Mouse (Mus musculus) heart, adult 2 months (tissue): Measurements from ENCODE around the gene Nrxn2.

Source experiments
- CTCF ChIP-seq: fragments of 200-600 bp; IDR thresholded peaks from 2 replicates; pipeline ENCODE4 v1.8.1; 2022; ENCODE audit warnings: antibody characterized with exemption, mild to moderate bottlenecking, moderate library complexity
- EP300 ChIP-seq: fragments of 200-500 bp; IDR thresholded peaks from 2 replicates; pipeline ENCODE4 v1.6.1; 2011; ENCODE audit warnings: low read depth, low read length, control low read depth; ENCODE audit not compliant: insufficient read depth
- POLR2A ChIP-seq: fragments of 200-500 bp; IDR thresholded peaks from 2 replicates; pipeline ENCODE4 v1.6.1; 2011; ENCODE audit warnings: mild to moderate bottlenecking, low read depth, low read length, control low read depth; ENCODE audit not compliant: insufficient read depth

DNA sequence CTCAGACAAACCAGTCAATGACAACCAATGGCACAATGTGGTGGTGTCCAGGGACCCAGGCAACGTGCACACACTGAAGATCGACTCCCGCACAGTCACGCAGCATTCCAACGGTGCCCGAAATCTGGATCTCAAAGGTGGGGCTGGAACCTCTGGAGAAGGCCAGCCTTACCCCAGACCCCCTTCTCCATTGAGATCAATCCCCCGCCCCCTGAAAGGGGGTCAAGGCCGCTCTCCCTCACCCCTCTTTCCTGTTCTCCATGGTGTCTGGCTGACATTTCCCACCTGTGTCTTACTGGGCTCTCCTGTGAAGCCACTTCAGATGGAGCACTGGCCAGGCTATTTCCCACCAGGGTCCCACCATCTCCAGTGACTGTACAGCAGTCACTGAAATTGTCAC lies 73.0 kb downstream of the Nrxn2 start:
- TF ChIP-seq POLR2A, result no peak
- TF ChIP-seq CTCF, result no peak
- no peak for TF ChIP-seq EP300
